Mouse (Mus musculus): ENCODE measurements around the gene Igfn1. TPM values are rescaled to one million over a fixed set of nuclear protein-coding genes. Genes with fewer than 3 reads are reported as not detected.

The Igfn1 gene
- total and polyA plus RNA-seq, 3 experiments = not detected

DNA sequence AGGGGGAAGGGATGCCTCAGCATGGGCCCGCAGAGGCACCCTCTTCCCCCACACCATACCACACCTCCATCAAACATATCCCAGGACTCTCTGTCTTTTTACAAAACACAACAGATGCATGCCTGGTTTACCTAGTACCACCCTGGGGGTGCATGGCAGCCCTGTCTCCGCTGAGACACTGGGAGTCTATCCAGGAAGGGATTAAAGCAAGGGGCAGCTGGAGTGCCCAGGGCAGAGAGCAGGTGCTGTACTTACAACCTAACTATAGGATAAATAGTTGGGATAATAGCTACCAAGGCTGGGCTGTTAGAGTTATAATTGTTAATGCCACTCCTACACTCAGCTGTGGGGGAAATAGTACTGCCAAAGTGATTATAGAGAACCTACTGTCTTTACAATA is 57.3 kb downstream of the Igfn1 start:
- no peak overlapping the region for H3K4me3 ChIP-seq (replicated peaks in 1 of 3; ENCODE audit: low read depth in 2 of 3, low read length in 2 of 3, poor library complexity in 1 of 3)
- DNase-seq (ENCODE audit: extremely low read depth) = no peak
- peaks cover 66% of the 10 kb centered on the region for H3K27me3 ChIP-seq (replicated peaks)
- peaks cover 3 to 22% of the 10 kb centered on the region in 2 experiments for H3K4me1 ChIP-seq (ENCODE audit: control insufficient read depth in 1 of 2, insufficient read depth in 2 of 2)
- in situ Hi-C loops (cut with MboI; ENCODE audit: low pct_ligation_motif_present, low pct_unique_long_range_greater_than_20kb, low sequenced_read_pairs) = loop anchor here (5.0 kb wide), 1 partner anchor 82 kb away; no protein-coding TSS in a partner anchor
- dilution Hi-C loops (cut with MboI; ENCODE audit: extremely low pct_ligation_motif_present, extremely low pct_unique_long_range_greater_than_20kb, low sequenced_read_pairs) = no loop called here
- H3K9me3 ChIP-seq (replicated peaks; ENCODE audit: low read length) = no peaks in the 10 kb centered on the region
- no peak overlapping the region for H3K4me2 ChIP-seq (ENCODE audit: insufficient read depth, low read depth, poor library complexity, severe bottlenecking)
- no peak overlapping the region for H3K9ac ChIP-seq (ENCODE audit: insufficient read depth, low read depth)
- no peaks in the 10 kb centered on the region for H3K36me3 ChIP-seq (replicated peaks in 1 of 2; ENCODE audit: control insufficient read depth in 1 of 2, insufficient read depth in 1 of 2, low read length in 1 of 2)
- H3K27ac ChIP-seq (ENCODE audit: insufficient read depth, low read depth) = no peak overlapping the region
- H3K79me2 ChIP-seq (replicated peaks; ENCODE audit: control insufficient read depth, extremely low read depth, insufficient read depth, poor library complexity, severe bottlenecking) = no peaks in the 10 kb centered on the region
- TF ChIP-seq BHLHE40 (IDR thresholded peaks at IDR 0.05; ENCODE audit: low read depth, low read length) (no peak), MYC (IDR thresholded peaks at IDR 0.05; ENCODE audit: low read depth, low read length) (no peak), IRF4 (IDR thresholded peaks at IDR 0.05; ENCODE audit: low read depth, low read length) (no peak), SIN3A (IDR thresholded peaks at IDR 0.05; ENCODE audit: low read length) (no peak), USF1 (IDR thresholded peaks at IDR 0.05; ENCODE audit: low read depth, low read length) (no peak), TCF12 (IDR thresholded peaks at IDR 0.05; ENCODE audit: low read depth, low read length) (no peak), ELF1 (IDR thresholded peaks at IDR 0.05; ENCODE audit: low read depth, low read length) (no peak), CHD1 (IDR thresholded peaks at IDR 0.05; ENCODE audit: low read depth, low read length) (no peak), SMC3 (IDR thresholded peaks at IDR 0.05; ENCODE audit: low read depth, low read length) (no peak), NELFE (IDR thresholded peaks at IDR 0.05; ENCODE audit: low read depth, low read length) (no peak), JUN (IDR thresholded peaks at IDR 0.05; ENCODE audit: insufficient read depth, low read depth, low read length) (no peak)

DNA sequence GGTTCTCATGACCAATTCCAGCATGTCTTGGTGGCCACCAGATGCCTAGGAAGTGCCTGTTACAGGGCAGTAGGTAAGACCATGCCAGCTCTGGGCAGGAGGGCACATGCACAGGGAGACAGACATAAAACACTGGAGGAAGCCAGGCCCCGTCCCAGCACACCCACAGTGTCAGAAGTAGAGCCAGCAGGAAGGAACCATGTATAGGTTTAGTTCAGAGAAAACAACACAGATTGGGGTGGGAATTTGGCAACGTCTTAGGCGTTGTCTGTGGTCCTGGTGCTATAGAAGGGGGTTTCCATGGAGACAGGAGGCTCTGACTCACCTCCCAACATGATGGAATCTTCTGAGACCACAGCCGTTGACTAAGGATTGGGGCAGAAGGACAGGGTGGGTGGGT is 59.9 kb downstream of the Igfn1 start:
- Histone ChIP-seq H3K4me2 (ENCODE audit: insufficient read depth, low read depth, poor library complexity, severe bottlenecking) (no peak overlapping the region), H3K79me2 (replicated peaks; ENCODE audit: control insufficient read depth, extremely low read depth, insufficient read depth, poor library complexity, severe bottlenecking) (no peaks in the 10 kb centered on the region), H3K9ac (ENCODE audit: insufficient read depth, low read depth) (no peak overlapping the region), H3K9me3 (replicated peaks; ENCODE audit: low read length) (no peaks in the 10 kb centered on the region), H3K36me3 (replicated peaks in 1 of 2; ENCODE audit: control insufficient read depth in 1 of 2, insufficient read depth in 1 of 2, low read length in 1 of 2) (no peaks in the 10 kb centered on the region), H3K27me3 (replicated peaks) (peaks cover 65% of the 10 kb centered on the region), H3K27ac (ENCODE audit: insufficient read depth, low read depth) (no peak overlapping the region), H3K4me3 (replicated peaks in 1 of 3; ENCODE audit: low read depth in 2 of 3, low read length in 2 of 3, poor library complexity in 1 of 3) (no peak overlapping the region), H3K4me1 (ENCODE audit: control insufficient read depth in 1 of 2, insufficient read depth in 2 of 2) (peaks cover 3 to 22% of the 10 kb centered on the region in 2 experiments)
- in situ Hi-C loops (cut with MboI; ENCODE audit: low pct_ligation_motif_present, low pct_unique_long_range_greater_than_20kb, low sequenced_read_pairs) = loop anchor here (5.0 kb wide), 1 partner anchor 79 kb away; no protein-coding TSS in a partner anchor
- dilution Hi-C loops (cut with MboI; ENCODE audit: extremely low pct_ligation_motif_present, extremely low pct_unique_long_range_greater_than_20kb, low sequenced_read_pairs) = no loop called here
- TF ChIP-seq PAX5 (IDR thresholded peaks at IDR 0.05; ENCODE audit: low read length) = no peak
- no peak for TF ChIP-seq BHLHE40 (IDR thresholded peaks at IDR 0.05; ENCODE audit: low read depth, low read length)
- TF ChIP-seq CHD2 (IDR thresholded peaks at IDR 0.05; ENCODE audit: low read length) = no peak
- TF ChIP-seq GABPA (IDR thresholded peaks at IDR 0.05; ENCODE audit: insufficient replicate concordance, low read depth, low read length) = no peak
- no peak for TF ChIP-seq ETS1 (conservative IDR thresholded peaks at IDR 0.05; ENCODE audit: low read depth, low read length)
- TF ChIP-seq UBTF (IDR thresholded peaks at IDR 0.05; ENCODE audit: low read depth, low read length) = no peak
- TF ChIP-seq USF2 (conservative IDR thresholded peaks at IDR 0.05; ENCODE audit: low read depth, low read length) = no peak
- TF ChIP-seq USF1 (IDR thresholded peaks at IDR 0.05; ENCODE audit: low read depth, low read length) = no peak
- TF ChIP-seq MXI1 (IDR thresholded peaks at IDR 0.05; ENCODE audit: low read depth, low read length) = no peak
- TF ChIP-seq ZMIZ1 (IDR thresholded peaks at IDR 0.05; ENCODE audit: low read depth, low read length) = no peak
- TF ChIP-seq CTCF (conservative IDR thresholded peaks at IDR 0.05 in 1 of 2, IDR thresholded peaks at IDR 0.05 in 1 of 2; ENCODE audit: low read depth in 2 of 2, low read length in 2 of 2) = no peak
- TF ChIP-seq ZC3H11A (IDR thresholded peaks at IDR 0.05; ENCODE audit: low read depth, low read length) = no peak
- DNase-seq (ENCODE audit: extremely low read depth) = no peak

Data from CH12.LX (cell line).